Mouse (Mus musculus) kidney, adult 2 months (tissue): Measurements from ENCODE around the gene Igdcc4.

Experiments used
- CTCF ChIP-seq: fragments of 200-500 bp; conservative IDR thresholded peaks from 2 replicates; pipeline ENCODE4 v1.5.1; 2011; ENCODE audit warnings: low read depth, mild to moderate bottlenecking, control low read depth, low read length, moderate library complexity, mixed read lengths; ENCODE audit not compliant: insufficient read depth, insufficient read length
- POLR2A ChIP-seq: fragments of 200-500 bp; IDR thresholded peaks from one replicate; pipeline ENCODE4 v1.6.1; 2011; ENCODE audit warnings: low read depth, low read length, control low read depth

- peak; percentile 86 for TF ChIP-seq CTCF
- TF ChIP-seq POLR2A, result no peak
Measured at GRCm38 (mm10) chr9:65120935-65121334, 19.6 kb downstream of the Igdcc4 start.
